Mouse (Mus musculus) lung, adult 2 months (tissue): Measurements from ENCODE around the gene Inpp5a.

ENCODE experiments used
- CTCF ChIP-seq: fragments of 200-500 bp; IDR thresholded peaks from 2 replicates; pipeline ENCODE4 v1.5.1; 2011; ENCODE audit warnings: mild to moderate bottlenecking, low read length, control low read depth; ENCODE audit not compliant: insufficient read depth
- POLR2A ChIP-seq: fragments of 200-500 bp; IDR thresholded peaks from 2 replicates; pipeline ENCODE4 v1.6.1; 2011; ENCODE audit warnings: low read depth, mild to moderate bottlenecking, control low read depth, low read length, borderline replicate concordance; ENCODE audit errors: extremely low read depth

- no peak for TF ChIP-seq CTCF
- no peak for TF ChIP-seq POLR2A
These were observed 207.0 kb downstream of the Inpp5a start for GRCm38 (mm10) chr7:139595862-139596261.
